Mouse (Mus musculus): ENCODE measurements around the gene 2010300C02Rik. TPM values are rescaled to one million over a fixed set of nuclear protein-coding genes. Genes with fewer than 3 reads are reported as not detected.
A peak's percentile ranks its signal among the peaks of the same experiment; 100 is the strongest.

The 2010300C02Rik gene
- polyA plus RNA-seq, 1 experiment from 2014 or later = 7.5 TPM

- no peak overlapping the region for H3K4me3 ChIP-seq (ENCODE audit: low read depth, low read length)
These were observed 151.5 kb downstream of the 2010300C02Rik start for GRCm38 (mm10) chr1:37568379-37568778.

GRCm38 (mm10) chr1:37566754-37567153 lies 153.1 kb downstream of the 2010300C02Rik start:
- 57% methylated on average over 4 of the region's 4 CpGs for WGBS
- Histone ChIP-seq H3K4me3 (ENCODE audit: low read depth, low read length) (no peak overlapping the region), H3K27me3 (ENCODE audit: control insufficient read depth, insufficient read depth, low read length) (no peaks in the 10 kb centered on the region), H3K4me2 (replicated peaks; ENCODE audit: low read depth) (no peak overlapping the region), H3K27ac (replicated peaks) (peak overlapping the region; percentile 69), H3K9me3 (ENCODE audit: control insufficient read depth, low read length) (no peaks in the 10 kb centered on the region), H3K4me1 (replicated peaks; ENCODE audit: control insufficient read depth, insufficient read depth) (no peaks in the 10 kb centered on the region), H3K36me3 (ENCODE audit: control insufficient read depth, insufficient read depth, low read length) (no peaks in the 10 kb centered on the region), H3K9ac (ENCODE audit: low read length) (no peak overlapping the region)
- peak; percentile 27 for DNase-seq (ENCODE audit: low spot score)
- TF ChIP-seq EP300 (optimal IDR thresholded peaks at IDR 0.05) = no peak
- TF ChIP-seq CTCF (IDR thresholded peaks at IDR 0.05; ENCODE audit: low read depth) = no peak
- peak; percentile 84 for ATAC-seq (ENCODE audit: low FRiP score, low TSS enrichment)

More at GRCm38 (mm10) chr1:37568379-37568778, 151.5 kb downstream of the 2010300C02Rik start:
- H3K36me3 ChIP-seq (ENCODE audit: control insufficient read depth, insufficient read depth, low read length) = no peaks in the 10 kb centered on the region
- WGBS = 74% methylated on average over 1 of the region's 1 CpGs
- no peaks in the 10 kb centered on the region for H3K27me3 ChIP-seq (ENCODE audit: control insufficient read depth, insufficient read depth, low read length)
- TF ChIP-seq EP300 (optimal IDR thresholded peaks at IDR 0.05) (no peak), CTCF (IDR thresholded peaks at IDR 0.05; ENCODE audit: low read depth) (no peak)
- no peaks in the 10 kb centered on the region for H3K9me3 ChIP-seq (ENCODE audit: control insufficient read depth, low read length)
- H3K4me2 ChIP-seq (replicated peaks; ENCODE audit: low read depth) = no peak overlapping the region
- DNase-seq (ENCODE audit: low spot score) = peak; percentile 31
- ATAC-seq (ENCODE audit: low FRiP score, low TSS enrichment) = peak; percentile 92
- H3K4me1 ChIP-seq (replicated peaks; ENCODE audit: control insufficient read depth, insufficient read depth) = no peaks in the 10 kb centered on the region
- H3K27ac ChIP-seq (replicated peaks) = no peak overlapping the region
- H3K9ac ChIP-seq (ENCODE audit: low read length) = no peak overlapping the region

GRCm38 (mm10) chr1:37566344-37566743 lies 153.5 kb downstream of the 2010300C02Rik start:
- H3K4me1 ChIP-seq (replicated peaks; ENCODE audit: control insufficient read depth, insufficient read depth) = no peaks in the 10 kb centered on the region
- no peaks in the 10 kb centered on the region for H3K9me3 ChIP-seq (ENCODE audit: control insufficient read depth, low read length)
- TF ChIP-seq CTCF (IDR thresholded peaks at IDR 0.05; ENCODE audit: low read depth) = no peak
- TF ChIP-seq EP300 (optimal IDR thresholded peaks at IDR 0.05) = no peak
- DNase-seq (ENCODE audit: low spot score) (peak; percentile 20), ATAC-seq (ENCODE audit: low FRiP score, low TSS enrichment) (peak; percentile 59)
- no peaks in the 10 kb centered on the region for H3K27me3 ChIP-seq (ENCODE audit: control insufficient read depth, insufficient read depth, low read length)
- 53% methylated on average over 2 of the region's 2 CpGs for WGBS
- no peak overlapping the region for H3K9ac ChIP-seq (ENCODE audit: low read length)
- peak overlapping the region; percentile 69 for H3K27ac ChIP-seq (replicated peaks)
- H3K36me3 ChIP-seq (ENCODE audit: control insufficient read depth, insufficient read depth, low read length) = no peaks in the 10 kb centered on the region
- no peak overlapping the region for H3K4me3 ChIP-seq (ENCODE audit: low read depth, low read length)
- no peak overlapping the region for H3K4me2 ChIP-seq (replicated peaks; ENCODE audit: low read depth)

GRCm38 (mm10) chr1:37565396-37565795 lies 154.5 kb downstream of the 2010300C02Rik start:
- TF ChIP-seq EP300 (optimal IDR thresholded peaks at IDR 0.05) = no peak
- no peak for TF ChIP-seq CTCF (IDR thresholded peaks at IDR 0.05; ENCODE audit: low read depth)
- Histone ChIP-seq H3K9ac (ENCODE audit: low read length) (no peak overlapping the region), H3K27ac (replicated peaks) (no peak overlapping the region), H3K27me3 (ENCODE audit: control insufficient read depth, insufficient read depth, low read length) (no peaks in the 10 kb centered on the region), H3K4me3 (ENCODE audit: low read depth, low read length) (no peak overlapping the region), H3K4me2 (replicated peaks; ENCODE audit: low read depth) (no peak overlapping the region), H3K36me3 (ENCODE audit: control insufficient read depth, insufficient read depth, low read length) (no peaks in the 10 kb centered on the region), H3K4me1 (replicated peaks; ENCODE audit: control insufficient read depth, insufficient read depth) (no peaks in the 10 kb centered on the region), H3K9me3 (ENCODE audit: control insufficient read depth, low read length) (no peaks in the 10 kb centered on the region)
- ATAC-seq (ENCODE audit: low FRiP score, low TSS enrichment) = no peak
- 51% methylated on average over 6 of the region's 6 CpGs for WGBS
- DNase-seq (ENCODE audit: low spot score) = no peak

- Histone ChIP-seq H3K4me2 (replicated peaks; ENCODE audit: low read depth) (no peak overlapping the region), H3K27me3 (ENCODE audit: control insufficient read depth, insufficient read depth, low read length) (no peaks in the 10 kb centered on the region), H3K36me3 (ENCODE audit: control insufficient read depth, insufficient read depth, low read length) (no peaks in the 10 kb centered on the region), H3K27ac (replicated peaks) (no peak overlapping the region), H3K4me1 (replicated peaks; ENCODE audit: control insufficient read depth, insufficient read depth) (no peaks in the 10 kb centered on the region), H3K9me3 (ENCODE audit: control insufficient read depth, low read length) (no peaks in the 10 kb centered on the region), H3K4me3 (ENCODE audit: low read depth, low read length) (no peak overlapping the region), H3K9ac (ENCODE audit: low read length) (no peak overlapping the region)
- ATAC-seq (ENCODE audit: low FRiP score, low TSS enrichment) (no peak), DNase-seq (ENCODE audit: low spot score) (no peak)
- TF ChIP-seq CTCF (IDR thresholded peaks at IDR 0.05; ENCODE audit: low read depth) (no peak), EP300 (optimal IDR thresholded peaks at IDR 0.05) (no peak)
- 82% methylated on average over 3 of the region's 3 CpGs for WGBS
These were observed 157.9 kb downstream of the 2010300C02Rik start for GRCm38 (mm10) chr1:37561955-37562354.

Other genes with a start within 250 kb of the 2010300C02Rik start
- 13.7 and 13.8 TPM in 2 replicates for gene Mgat4a, start 179.1 kb downstream of the 2010300C02Rik start, polyA plus RNA-seq (2015; fragmentation: Nextera tagmentation; extraction: Ambion mirVana)
- gene Tsga10, start 146.3 kb upstream of the 2010300C02Rik start, polyA plus RNA-seq (2015; fragmentation: Nextera tagmentation; extraction: Ambion mirVana) = 2.1 and 2.2 TPM in 2 replicates
- 6.6 and 7.1 TPM in 2 replicates for gene Lipt1, start 151.7 kb upstream of the 2010300C02Rik start, polyA plus RNA-seq (2015; fragmentation: Nextera tagmentation; extraction: Ambion mirVana)
- 21.5 and 22.7 TPM in 2 replicates for gene Mitd1, start 170.3 kb upstream of the 2010300C02Rik start, polyA plus RNA-seq (2015; fragmentation: Nextera tagmentation; extraction: Ambion mirVana)
- gene Mrpl30, start 170.4 kb upstream of the 2010300C02Rik start, polyA plus RNA-seq (2015; fragmentation: Nextera tagmentation; extraction: Ambion mirVana) = 235 and 236 TPM in 2 replicates
- gene Lyg2, start 196.4 kb upstream of the 2010300C02Rik start, polyA plus RNA-seq (2015; fragmentation: Nextera tagmentation; extraction: Ambion mirVana) = not detected in 2 replicates
- gene Lyg1, start 237.7 kb upstream of the 2010300C02Rik start, polyA plus RNA-seq (2015; fragmentation: Nextera tagmentation; extraction: Ambion mirVana) = 298 and 319 TPM in 2 replicates

All from stomach, postnatal 0 days (tissue).